Comparison of ENCODE assay signal across 7 mouse cellular contexts in genomic region chr11:54879434-54879833, GRCm38 (mm10). TPM values are rescaled to one million over a fixed set of nuclear protein-coding genes. Genes with fewer than 3 reads are reported as not detected.
A peak's percentile ranks its signal among the peaks of the same experiment; 100 is the strongest.
DNase-seq lines count a peak whose midpoint lies in the region; ATAC-seq lines count a peak whose summit lies in the region.

No protein-coding gene starts in this region.

- H3K4me2 ChIP-seq in liver, embryonic 16.5 days (ENCODE audit: low read depth, low read length): no peak overlapping the region

- no peak overlapping the region for H3K4me3 ChIP-seq in liver, embryonic 16.5 days (ENCODE audit: low read depth, low read length)

- H3K9ac ChIP-seq in liver, embryonic 16.5 days (ENCODE audit: low read depth, low read length): no peak overlapping the region

- no peaks in the 10 kb centered on the region for H3K36me3 ChIP-seq in liver, embryonic 16.5 days (ENCODE audit: control insufficient read depth, insufficient read depth)

- WGBS in liver, embryonic 16.5 days (ENCODE audit: insufficient replicate concordance): 24% methylated on average over 4 of the region's 4 CpGs

- no peak overlapping the region for H3K27ac ChIP-seq in liver, embryonic 16.5 days (ENCODE audit: low read length)

- no peaks in the 10 kb centered on the region for H3K9me3 ChIP-seq in liver, embryonic 16.5 days (replicated peaks; ENCODE audit: control insufficient read depth, low read length)

- peak; percentile 58 for DNase-seq in ovary, postnatal 14 days (ENCODE audit: low spot score)
- no peak for DNase-seq in ovary, postnatal 10 days (ENCODE audit: low spot score)
- peak; percentile 68 for DNase-seq in R1 (ENCODE audit: low read depth, low spot score)
- DNase-seq in embryo, embryonic 10.5 days (ENCODE audit: low spot score): peak; percentile 88
- DNase-seq in heart, postnatal 4 days: peak; percentile 72
- peak; percentile 75 for DNase-seq in retina, postnatal 1 day

- no peaks in the 10 kb centered on the region for H3K27me3 ChIP-seq in liver, embryonic 16.5 days (ENCODE audit: control insufficient read depth, insufficient read depth, low read depth, low read length)

- no peaks in the 10 kb centered on the region; the same call in none of the 2 replicates for H3K4me1 ChIP-seq in liver, embryonic 16.5 days (ENCODE audit: control insufficient read depth, low read depth, low read length)

- ATAC-seq in liver, embryonic 16.5 days (ENCODE audit: low read depth): peak; percentile 16; the same call in 1 of the 2 replicates

RNA-seq across cellular contexts. Expression of gene Hint1, which starts 13.3 kb away (rescaled TPM):
- 100 to 1,000 TPM; 364 to 393 TPM for total RNA-seq in heart, postnatal 4 days (2021)
- polyA plus RNA-seq in liver, embryonic 16.5 days (2015; fragmentation: Nextera tagmentation; extraction: Ambion mirVana): 358 and 381 TPM in 2 replicates

RNA-seq across cellular contexts. Expression of gene Lyrm7, which starts 18.7 kb away (rescaled TPM):
- total RNA-seq in heart, postnatal 4 days (2021): 10 to 100 TPM; 20.3 to 28.3 TPM
- polyA plus RNA-seq in liver, embryonic 16.5 days (2015; fragmentation: Nextera tagmentation; extraction: Ambion mirVana): 3.2 and 3.8 TPM in 2 replicates

RNA-seq across cellular contexts. Expression of gene Gpx3, which starts 22.8 kb away (rescaled TPM):
- 100 to 1,000 TPM; 153 to 177 TPM for total RNA-seq in heart, postnatal 4 days (2021)
- 39.1 and 45.2 TPM in 2 replicates for polyA plus RNA-seq in liver, embryonic 16.5 days (2015; fragmentation: Nextera tagmentation; extraction: Ambion mirVana)
